Comparison of ENCODE assay signal across 8 mouse cellular contexts in the genomic region with DNA sequence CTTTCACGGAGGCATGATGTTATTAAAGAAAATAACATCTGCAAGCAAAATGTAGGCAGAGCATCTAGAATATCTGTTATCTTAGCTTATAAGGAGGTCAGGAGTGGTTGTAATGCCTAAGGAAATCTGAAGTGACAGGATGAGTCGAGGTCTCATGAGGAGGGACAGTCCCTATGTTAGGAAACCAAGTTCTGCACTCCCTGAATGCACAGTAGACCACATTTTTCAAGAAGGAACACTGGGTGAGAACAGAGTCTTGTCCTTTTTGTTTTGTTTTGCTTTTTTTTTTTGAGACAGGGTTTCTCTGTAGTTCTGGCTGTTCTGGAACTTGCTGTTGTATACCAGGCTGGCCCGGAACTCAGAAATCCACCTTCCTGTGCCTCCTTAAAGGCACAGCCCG. TPM values are rescaled to one million over a fixed set of nuclear protein-coding genes. Genes with fewer than 3 reads are reported as not detected.
A peak's percentile ranks its signal among the peaks of the same experiment; 100 is the strongest.
DNase-seq lines count a peak whose midpoint lies in the region; ATAC-seq and TF ChIP-seq lines count a peak whose summit lies in the region.
"Had no signal": no experiment of that assay in that cellular context is flagged by ENCODE, and none has a peak within 500 bp of the region (broad histone marks: within the 10 kb centered on the region; RNA-seq: fewer than 3 reads in every experiment).

No protein-coding gene starts in this region.

- no peak for ATAC-seq in megakaryocyte, adult 5-6 weeks (ENCODE audit: poor library complexity, severe bottlenecking)
- no peak for ATAC-seq in limb, embryonic 15.5 days (ENCODE audit: insufficient number of reproducible peaks, low FRiP score, low TSS enrichment, low read depth)
- ATAC-seq in stomach, postnatal 0 days (ENCODE audit: low FRiP score, low TSS enrichment): no peak
- no peak for ATAC-seq in erythroid progenitor cell, adult 5-6 weeks (replicated peaks; ENCODE audit: low FRiP score, poor library complexity, severe bottlenecking)

- no peaks in the 10 kb centered on the region for H3K9me3 ChIP-seq in megakaryocyte, embryonic 14.5 days
- H3K9me3 ChIP-seq in limb, embryonic 15.5 days: no peaks in the 10 kb centered on the region
- no peaks in the 10 kb centered on the region for H3K9me3 ChIP-seq in stomach, postnatal 0 days (ENCODE audit: control insufficient read depth, low read length)

- WGBS in limb, embryonic 15.5 days: 29% methylated on average over 4 of the region's 4 CpGs
- WGBS in stomach, postnatal 0 days: 12% methylated on average over 4 of the region's 4 CpGs

- no peak for TF ChIP-seq POLR2A in embryonic fibroblast, embryonic 13.5 days (IDR thresholded peaks at IDR 0.05; ENCODE audit: low read depth, low read length)

- TF ChIP-seq CTCF in embryonic fibroblast, embryonic 13.5 days (IDR thresholded peaks at IDR 0.05; ENCODE audit: borderline replicate concordance, insufficient read depth, low read length): no peak
- TF ChIP-seq CTCF in stomach, postnatal 0 days (IDR thresholded peaks at IDR 0.05; ENCODE audit: low read depth): no peak

- DNase-seq in stomach, postnatal 0 days (ENCODE audit: low spot score): no peak
- DNase-seq in retina, postnatal 1 day: no peak
- DNase-seq: right cerebral cortex, postnatal 4 days had no signal

- no peaks in the 10 kb centered on the region for H3K27me3 ChIP-seq in megakaryocyte, embryonic 14.5 days (replicated peaks)
- no peaks in the 10 kb centered on the region for H3K27me3 ChIP-seq in limb, embryonic 15.5 days
- no peaks in the 10 kb centered on the region for H3K27me3 ChIP-seq in stomach, postnatal 0 days (ENCODE audit: control insufficient read depth, insufficient read depth, low read length)

- peaks cover 7% of the 10 kb centered on the region for H3K36me3 ChIP-seq in megakaryocyte, embryonic 14.5 days (replicated peaks; ENCODE audit: low read length)
- no peaks in the 10 kb centered on the region for H3K36me3 ChIP-seq in limb, embryonic 15.5 days
- H3K36me3 ChIP-seq in stomach, postnatal 0 days (ENCODE audit: control insufficient read depth, insufficient read depth, low read length): no peaks in the 10 kb centered on the region

- H3K9ac ChIP-seq in limb, embryonic 15.5 days: peak overlapping the region; percentile 89
- peak overlapping the region; percentile 99 for H3K9ac ChIP-seq in stomach, postnatal 0 days (ENCODE audit: low read length)

- peak overlapping the region; percentile 57; the same call in 1 of the 2 replicates for H3K27ac ChIP-seq in embryonic fibroblast, embryonic 13.5 days (ENCODE audit: insufficient read depth, low read length)
- H3K27ac ChIP-seq in limb, embryonic 15.5 days: no peak overlapping the region
- peak overlapping the region; percentile 97 for H3K27ac ChIP-seq in stomach, postnatal 0 days (replicated peaks)

- H3K4me2 ChIP-seq in limb, embryonic 15.5 days: peak overlapping the region; percentile 55
- peak overlapping the region; percentile 82 for H3K4me2 ChIP-seq in stomach, postnatal 0 days (replicated peaks; ENCODE audit: low read depth)

- H3K4me1 ChIP-seq in megakaryocyte, embryonic 14.5 days: peaks cover 37% of the 10 kb centered on the region
- H3K4me1 ChIP-seq in embryonic fibroblast, embryonic 13.5 days (ENCODE audit: control insufficient read depth, insufficient read depth, low read length): peaks cover 9% of the 10 kb centered on the region; the same call in 1 of the 2 replicates
- H3K4me1 ChIP-seq in limb, embryonic 15.5 days: peaks cover 15% of the 10 kb centered on the region
- H3K4me1 ChIP-seq in stomach, postnatal 0 days (replicated peaks; ENCODE audit: control insufficient read depth, insufficient read depth): no peaks in the 10 kb centered on the region; the same call in 1 of the 2 replicates

- H3K4me3 ChIP-seq in megakaryocyte, embryonic 14.5 days (replicated peaks): peak overlapping the region; percentile 99
- peak overlapping the region; percentile 90 for H3K4me3 ChIP-seq in embryonic fibroblast, embryonic 13.5 days (ENCODE audit: insufficient read depth, low read length)
- peak overlapping the region; percentile 86 for H3K4me3 ChIP-seq in limb, embryonic 15.5 days
- H3K4me3 ChIP-seq in stomach, postnatal 0 days (ENCODE audit: low read depth, low read length): peak overlapping the region; percentile 82

- TF ChIP-seq EP300 in stomach, postnatal 0 days (optimal IDR thresholded peaks at IDR 0.05): no peak

RNA-seq across cellular contexts. Expression of gene Zfp148, which starts 1.7 kb away (rescaled TPM):
- 0.32 and 0.62 TPM in 2 replicates for polyA plus RNA-seq in megakaryocyte, embryonic 14.5 days (2012; ENCODE audit: insufficient read depth, low replicate concordance)
- 53.3 TPM in 2 replicates for total RNA-seq in megakaryocyte, adult 5-6 weeks (2015)
- 24.4 and 24.9 TPM in 2 replicates for total RNA-seq in megakaryocyte, adult 5-6 weeks (2017)
- 65.7 and 80.8 TPM in 2 replicates for polyA plus RNA-seq in embryonic fibroblast, embryonic 13.5 days (2011; ENCODE audit: insufficient read length, low read depth, missing spikeins)
- 58.4 and 60.9 TPM in 2 replicates for polyA plus RNA-seq in limb, embryonic 15.5 days (2015; fragmentation: Nextera tagmentation; extraction: Ambion mirVana)
- polyA plus RNA-seq in stomach, postnatal 0 days (2015; fragmentation: Nextera tagmentation; extraction: Ambion mirVana): 23.4 and 25.1 TPM in 2 replicates
- total RNA-seq in erythroid progenitor cell, adult 5-6 weeks (2015; ENCODE audit: low replicate concordance): 15.5 and 34.0 TPM in 2 replicates
- total RNA-seq in erythroid progenitor cell, adult 5-6 weeks (2017; ENCODE audit: low replicate concordance): 8.6 and 26.7 TPM in 2 replicates

Comparison
In these comparisons a context has a peak if more than half of its experiments do, and no peak if none do; other contexts are left out.
1. RNA of gene Zfp148, which starts 1.7 kb away (polyA plus RNA-seq): 65.7 to 80.8 TPM in embryonic fibroblast, embryonic 13.5 days, 58.4 to 60.9 TPM in limb, embryonic 15.5 days and 23.4 to 25.1 TPM in stomach, postnatal 0 days; 0.32 to 0.62 TPM in megakaryocyte, embryonic 14.5 days; every median in the first group is over 10 times any median in the second.
2. Peak in every context shown above with its lines, with median percentiles within 50 percentile points of each other: H3K4me3 ChIP-seq.